Mouse (Mus musculus) liver, embryonic 13.5 days (tissue): ENCODE measurements around the gene Gnmt. TPM values are rescaled to one million over a fixed set of nuclear protein-coding genes. Genes with fewer than 3 reads are reported as not detected.

Source experiments
- ATAC-seq: fragments of 200-750 bp; cut with Nextera tagmentation; 2 replicates; pipeline ENCODE4 v1.8.0; 2017; ENCODE audit warnings: low read depth, mild to moderate bottlenecking, moderate number of reproducible peaks, moderate library complexity
- DNase-seq: peaks from one replicate; pipeline ENCODE4 v3.0.0; 2022
- H3K27ac ChIP-seq: fragments of 300-500 bp; sonication (generic); 2 replicates; pipeline ENCODE4 v1.5.1; 2015; ENCODE audit warnings: moderate library complexity, mild to moderate bottlenecking, inconsistent platforms
- H3K27me3 ChIP-seq: fragments of 300-500 bp; sonication (generic); 2 replicates; pipeline ENCODE4 v1.6.1; 2015; ENCODE audit warnings: mild to moderate bottlenecking, inconsistent platforms
- H3K36me3 ChIP-seq: fragments of 300-500 bp; sonication (generic); 2 replicates; pipeline ENCODE4 v1.6.1; 2015; ENCODE audit warnings: mild to moderate bottlenecking, inconsistent platforms
- H3K4me1 ChIP-seq: fragments of 300-500 bp; sonication (generic); replicated peaks from 2 replicates; pipeline ENCODE4 v1.6.1; 2015; ENCODE audit warnings: inconsistent platforms
- H3K4me2 ChIP-seq: fragments of 300-500 bp; sonication (generic); 2 replicates; pipeline ENCODE4 v1.6.1; 2015; ENCODE audit warnings: inconsistent platforms, mild to moderate bottlenecking, moderate library complexity
- H3K4me3 ChIP-seq: fragments of 300-500 bp; sonication (generic); replicated peaks from 2 replicates; pipeline ENCODE4 v1.5.1; 2015; ENCODE audit warnings: mild to moderate bottlenecking, inconsistent platforms
- H3K9ac ChIP-seq: fragments of 300-500 bp; sonication (generic); 2 replicates; pipeline ENCODE4 v1.6.1; 2015; ENCODE audit warnings: mild to moderate bottlenecking, inconsistent platforms
- H3K9me3 ChIP-seq: fragments of 300-500 bp; sonication (generic); replicated peaks from 2 replicates; pipeline ENCODE4 v1.6.1; 2016; ENCODE audit warnings: inconsistent platforms
- WGBS: fragments of 180-500 bp; shearing (Covaris S2); methylation state at CpG from one replicate; pipeline ENCODE4 v1.1.7; 2015; ENCODE audit not compliant: insufficient replicate concordance; 5-methylcytosine and 5-hydroxymethylcytosine counted together
- polyA plus RNA-seq: library from polyadenylated mRNA; unstranded; fragments of >200 nt; fragmentation: Nextera tagmentation; extraction: Ambion mirVana; gene quantifications from 2 replicates; pipeline ENCODE4 v1.2.1, GENCODE M21; 2015

The Gnmt gene
- polyA plus RNA-seq, result 11.0 and 11.7 TPM in 2 replicates

GRCm38 (mm10) chr17:46728904-46729318 lies at the start of gene Gnmt:
Gene Gnmt (minus strand): TSS chr17:46729168.
- peak within 1 kb of the TSS; percentile 49 for H3K4me2 ChIP-seq
- H3K27me3 ChIP-seq, result peaks cover 18% of the 10 kb centered on the region
- no peaks in the 10 kb centered on the region for H3K9me3 ChIP-seq
- no peak within 1 kb of the TSS for H3K27ac ChIP-seq
- ATAC-seq (peak; percentile 59), DNase-seq (no peak)
- H3K9ac ChIP-seq, result peak within 1 kb of the TSS; percentile 49; the same call in 1 of the 2 replicates
- peak within 1 kb of the TSS; percentile 37 for H3K4me3 ChIP-seq
- WGBS, result 32% methylated on average over 24 of the region's 24 CpGs
- peaks cover 19% of the 10 kb centered on the region for H3K36me3 ChIP-seq
- H3K4me1 ChIP-seq, result peaks cover 4% of the 10 kb centered on the region; the same call in 1 of the 2 replicates

GRCm38 (mm10) chr17:46776087-46776486 lies 47.1 kb upstream of the Gnmt start:
- H3K36me3 ChIP-seq, result peaks cover 71% of the 10 kb centered on the region
- no peak overlapping the region for H3K27ac ChIP-seq
- no peak overlapping the region for H3K9ac ChIP-seq
- H3K9me3 ChIP-seq, result no peaks in the 10 kb centered on the region
- ATAC-seq, result no peak
- peaks cover 27% of the 10 kb centered on the region for H3K4me1 ChIP-seq
- H3K27me3 ChIP-seq, result no peaks in the 10 kb centered on the region
- H3K4me3 ChIP-seq, result no peak overlapping the region
- DNase-seq, result no peak
- WGBS, result 85% methylated on average over 3 of the region's 3 CpGs
- H3K4me2 ChIP-seq, result no peak overlapping the region

- 91% methylated on average over 9 of the region's 9 CpGs for WGBS
- peaks cover 25% of the 10 kb centered on the region for H3K4me1 ChIP-seq
- H3K36me3 ChIP-seq, result peaks cover 62% of the 10 kb centered on the region
- no peak overlapping the region for H3K4me2 ChIP-seq
- H3K27me3 ChIP-seq, result no peaks in the 10 kb centered on the region
- ATAC-seq (no peak), DNase-seq (no peak)
- H3K9ac ChIP-seq, result no peak overlapping the region
- no peak overlapping the region for H3K4me3 ChIP-seq
- no peak overlapping the region for H3K27ac ChIP-seq
- H3K9me3 ChIP-seq, result no peaks in the 10 kb centered on the region
These were observed 46.1 kb upstream of the Gnmt start for GRCm38 (mm10) chr17:46775070-46775469.

- Histone ChIP-seq H3K27ac (peak overlapping the region; percentile 48), H3K36me3 (peaks cover 52% of the 10 kb centered on the region), H3K4me1 (peaks cover 25% of the 10 kb centered on the region), H3K9ac (peak overlapping the region; percentile 90; the same call in 1 of the 2 replicates), H3K4me3 (peak overlapping the region; percentile 89; the same call in 1 of the 2 replicates), H3K27me3 (no peaks in the 10 kb centered on the region), H3K9me3 (no peaks in the 10 kb centered on the region), H3K4me2 (peak overlapping the region; percentile 95)
- WGBS, result 46% methylated on average over 2 of the region's 2 CpGs
- ATAC-seq (no peak), DNase-seq (no peak)
These were observed 45.1 kb upstream of the Gnmt start for GRCm38 (mm10) chr17:46774131-46774472.

- Histone ChIP-seq H3K9me3 (no peaks in the 10 kb centered on the region), H3K4me3 (peak overlapping the region; percentile 89), H3K4me2 (peak overlapping the region; percentile 95), H3K36me3 (peaks cover 46% of the 10 kb centered on the region), H3K9ac (peak overlapping the region; percentile 90), H3K4me1 (peaks cover 25% of the 10 kb centered on the region), H3K27me3 (no peaks in the 10 kb centered on the region), H3K27ac (peak overlapping the region; percentile 87)
- WGBS, result 5% methylated on average over 19 of the region's 20 CpGs
- ATAC-seq, result no peak
- DNase-seq, result no peak
These were observed 44.5 kb upstream of the Gnmt start for GRCm38 (mm10) chr17:46773278-46774130.

- peak within 1 kb of the TSS; percentile 89 for H3K4me3 ChIP-seq
- peak; percentile 84 for ATAC-seq
These were observed 43.7 kb upstream of the Gnmt start, which contains the start of gene 2310039H08Rik for GRCm38 (mm10) chr17:46772404-46773277. Gene 2310039H08Rik (plus strand): TSS chr17:46772635.

GRCm38 (mm10) chr17:46772038-46772403 lies 43.1 kb upstream of the Gnmt start:
- H3K36me3 ChIP-seq, result peaks cover 31% of the 10 kb centered on the region
- peak overlapping the region; percentile 90 for H3K9ac ChIP-seq
- H3K4me2 ChIP-seq, result peak overlapping the region; percentile 95
- H3K4me1 ChIP-seq, result peaks cover 25% of the 10 kb centered on the region
- peak overlapping the region; percentile 89 for H3K4me3 ChIP-seq
- H3K27me3 ChIP-seq, result no peaks in the 10 kb centered on the region
- 5% methylated on average over 5 of the region's 5 CpGs for WGBS
- DNase-seq, result no peak
- peak overlapping the region; percentile 87 for H3K27ac ChIP-seq
- no peak for ATAC-seq
- H3K9me3 ChIP-seq, result no peaks in the 10 kb centered on the region

More at GRCm38 (mm10) chr17:46772404-46773277, 43.7 kb upstream of the Gnmt start, which contains the start of gene 2310039H08Rik:
- Histone ChIP-seq H3K27ac (peak within 1 kb of the TSS; percentile 87), H3K4me1 (peaks cover 25% of the 10 kb centered on the region), H3K9ac (peak within 1 kb of the TSS; percentile 90), H3K27me3 (no peaks in the 10 kb centered on the region), H3K4me2 (peak within 1 kb of the TSS; percentile 95), H3K36me3 (peaks cover 37% of the 10 kb centered on the region), H3K9me3 (no peaks in the 10 kb centered on the region)
- DNase-seq, result peak; percentile 74
- WGBS, result 0% methylated on average over 50 of the region's 50 CpGs

- DNase-seq, result no peak
- H3K4me2 ChIP-seq, result peak overlapping the region; percentile 95
- WGBS, result 64% methylated on average over 17 of the region's 17 CpGs
- no peak for ATAC-seq
- H3K9me3 ChIP-seq, result no peaks in the 10 kb centered on the region
- peaks cover 27% of the 10 kb centered on the region for H3K36me3 ChIP-seq
- peak overlapping the region; percentile 90 for H3K9ac ChIP-seq
- peak overlapping the region; percentile 87; the same call in 1 of the 2 replicates for H3K27ac ChIP-seq
- peak overlapping the region; percentile 89 for H3K4me3 ChIP-seq
- no peaks in the 10 kb centered on the region for H3K27me3 ChIP-seq
- H3K4me1 ChIP-seq, result peaks cover 25% of the 10 kb centered on the region
These were observed 42.6 kb upstream of the Gnmt start for GRCm38 (mm10) chr17:46771616-46772015.

- 79% methylated on average over 4 of the region's 4 CpGs for WGBS
- DNase-seq (no peak), ATAC-seq (no peak)
- H3K9ac ChIP-seq, result no peak overlapping the region
- H3K4me2 ChIP-seq, result no peak overlapping the region
- H3K9me3 ChIP-seq, result no peaks in the 10 kb centered on the region
- peaks cover 25% of the 10 kb centered on the region for H3K4me1 ChIP-seq
- peaks cover 21% of the 10 kb centered on the region for H3K36me3 ChIP-seq
- H3K4me3 ChIP-seq, result no peak overlapping the region
- H3K27me3 ChIP-seq, result no peaks in the 10 kb centered on the region
- H3K27ac ChIP-seq, result no peak overlapping the region
These were observed 42.1 kb upstream of the Gnmt start for GRCm38 (mm10) chr17:46771025-46771424.

- H3K9me3 ChIP-seq, result no peaks in the 10 kb centered on the region
- no peaks in the 10 kb centered on the region for H3K27me3 ChIP-seq
- no peak overlapping the region for H3K27ac ChIP-seq
- H3K4me1 ChIP-seq, result peaks cover 25% of the 10 kb centered on the region
- peaks cover 16% of the 10 kb centered on the region for H3K36me3 ChIP-seq
- ATAC-seq, result no peak
- no peak overlapping the region for H3K9ac ChIP-seq
- no peak overlapping the region for H3K4me3 ChIP-seq
- H3K4me2 ChIP-seq, result no peak overlapping the region
- DNase-seq, result no peak
- WGBS, result 77% methylated on average over 11 of the region's 11 CpGs
These were observed 41.6 kb upstream of the Gnmt start for GRCm38 (mm10) chr17:46770546-46770945.

- no peaks in the 10 kb centered on the region for H3K9me3 ChIP-seq
- DNase-seq (no peak), ATAC-seq (no peak)
- no peak overlapping the region for H3K9ac ChIP-seq
- H3K4me1 ChIP-seq, result peaks cover 10% of the 10 kb centered on the region
- 53% methylated on average over 8 of the region's 8 CpGs for WGBS
- H3K4me3 ChIP-seq, result no peak overlapping the region
- H3K4me2 ChIP-seq, result no peak overlapping the region
- no peaks in the 10 kb centered on the region for H3K27me3 ChIP-seq
- no peaks in the 10 kb centered on the region for H3K36me3 ChIP-seq
- no peak overlapping the region for H3K27ac ChIP-seq
These were observed 38.9 kb upstream of the Gnmt start for GRCm38 (mm10) chr17:46767868-46768267.
